Mouse (Mus musculus) CH12.LX (cell line): Measurements from ENCODE around the gene Mrpl48. TPM values are rescaled to one million over a fixed set of nuclear protein-coding genes. Genes with fewer than 3 reads are reported as not detected.
A peak's percentile ranks its signal among the peaks of the same experiment; 100 is the strongest.

Source experiments
- DNase-seq: peaks from one replicate; pipeline ENCODE4 v3.0.0-alpha.2; 2013; ENCODE audit errors: extremely low read depth
- H3K27ac ChIP-seq: 2 replicates; pipeline ENCODE4 v1.5.1; 2012; ENCODE audit warnings: low read depth, mild to moderate bottlenecking, control low read depth, moderate library complexity; ENCODE audit not compliant: insufficient read depth
- H3K27me3 ChIP-seq: replicated peaks from 2 replicates; pipeline ENCODE3; 2012; ENCODE audit warnings: inconsistent platforms
- H3K36me3 ChIP-seq, 2 experiments: replicated peaks in 1 of 2; 2 replicates each; pipeline versions ENCODE3 to v1.6.1; 2012; ENCODE audit warnings: inconsistent platforms in 1 of 2, low read length in 1 of 2, mild to moderate bottlenecking in 1 of 2, mixed read lengths in 1 of 2, moderate library complexity in 1 of 2; ENCODE audit not compliant: control insufficient read depth in 1 of 2, insufficient read depth in 1 of 2
- H3K4me1 ChIP-seq, 2 experiments: 2 replicates each; pipeline ENCODE4 v1.6.1; 2012; ENCODE audit warnings: inconsistent platforms in 1 of 2, moderate library complexity in 1 of 2; ENCODE audit not compliant: insufficient read depth in 2 of 2, control insufficient read depth in 1 of 2
- H3K4me2 ChIP-seq: 2 replicates; pipeline ENCODE4 v1.6.1; 2012; ENCODE audit warnings: low read depth, mild to moderate bottlenecking, control low read depth; ENCODE audit not compliant: poor library complexity, insufficient read depth, severe bottlenecking
- H3K4me3 ChIP-seq, 3 experiments: fragments of 150-350 bp in 1 of 3; sonication (generic) in 1 of 3; replicated peaks in 1 of 3; 2 replicates each; pipeline versions ENCODE3 to v1.5.1; 2011 to 2012; ENCODE audit warnings: low read depth in 2 of 3, low read length in 2 of 3, mild to moderate bottlenecking in 2 of 3, moderate library complexity in 2 of 3, control low read depth in 1 of 3, improper control_type of control experiment in 1 of 3, inconsistent platforms in 1 of 3, mixed read lengths in 1 of 3; ENCODE audit not compliant: poor library complexity in 1 of 3
- H3K79me2 ChIP-seq: replicated peaks from 2 replicates; pipeline ENCODE4 v1.6.1; 2012; ENCODE audit warnings: mild to moderate bottlenecking, moderate library complexity; ENCODE audit not compliant: control insufficient read depth, poor library complexity, insufficient read depth, severe bottlenecking; ENCODE audit errors: extremely low read depth
- H3K9ac ChIP-seq: 2 replicates; pipeline ENCODE4 v1.6.1; 2012; ENCODE audit warnings: low read depth, mild to moderate bottlenecking, control low read depth, moderate library complexity; ENCODE audit not compliant: insufficient read depth
- H3K9me3 ChIP-seq: replicated peaks from 2 replicates; pipeline ENCODE3; 2012; ENCODE audit warnings: low read length, inconsistent platforms, mixed read lengths
- CHD1 ChIP-seq: IDR thresholded peaks from 2 replicates; pipeline ENCODE4 v1.6.1; 2012; ENCODE audit warnings: low read depth, low read length, improper control_type of control experiment, inconsistent platforms
- CTCF ChIP-seq, 2 experiments: IDR thresholded peaks in 1 of 2; conservative IDR thresholded peaks in 1 of 2; 2 replicates each; pipeline ENCODE4 v1.5.1; 2011 to 2012; ENCODE audit warnings: low read depth in 2 of 2, low read length in 2 of 2, improper control_type of control experiment in 1 of 2, inconsistent platforms in 1 of 2, mild to moderate bottlenecking in 1 of 2, moderate library complexity in 1 of 2
- E2F4 ChIP-seq: IDR thresholded peaks from 2 replicates; pipeline ENCODE4 v1.6.1; 2011; ENCODE audit warnings: low read depth, low read length, improper control_type of control experiment; ENCODE audit not compliant: insufficient replicate concordance
- ELF1 ChIP-seq: IDR thresholded peaks from 2 replicates; pipeline ENCODE4 v1.6.1; 2014; ENCODE audit warnings: low read depth, mild to moderate bottlenecking, inconsistent platforms, low read length, improper control_type of control experiment
- EP300 ChIP-seq: IDR thresholded peaks from 2 replicates; pipeline ENCODE4 v1.6.1; 2011; ENCODE audit warnings: low read length, improper control_type of control experiment
- GABPA ChIP-seq: IDR thresholded peaks from 2 replicates; pipeline ENCODE4 v1.6.1; 2012; ENCODE audit warnings: low read depth, low read length, improper control_type of control experiment, inconsistent platforms; ENCODE audit not compliant: insufficient replicate concordance
- HCFC1 ChIP-seq: IDR thresholded peaks from 2 replicates; pipeline ENCODE4 v1.6.1; 2012; ENCODE audit warnings: low read depth, mild to moderate bottlenecking, inconsistent platforms, low read length, improper control_type of control experiment
- IRF4 ChIP-seq: IDR thresholded peaks from 2 replicates; pipeline ENCODE4 v1.6.1; 2014; ENCODE audit warnings: low read depth, mild to moderate bottlenecking, inconsistent platforms, low read length, improper control_type of control experiment
- JUN ChIP-seq: IDR thresholded peaks from 2 replicates; pipeline ENCODE4 v1.6.1; 2011; ENCODE audit warnings: low read depth, mild to moderate bottlenecking, low read length, improper control_type of control experiment, moderate library complexity; ENCODE audit not compliant: insufficient read depth
- JUND ChIP-seq: conservative IDR thresholded peaks from 2 replicates; pipeline ENCODE4 v1.6.1; 2011; ENCODE audit warnings: low read depth, low read length, improper control_type of control experiment
- KAT2A ChIP-seq: IDR thresholded peaks from 2 replicates; pipeline ENCODE4 v1.6.1; 2012; ENCODE audit warnings: low read length, improper control_type of control experiment, inconsistent platforms; ENCODE audit not compliant: insufficient replicate concordance
- MAX ChIP-seq: IDR thresholded peaks from 2 replicates; pipeline ENCODE4 v1.6.1; 2011; ENCODE audit warnings: low read length, improper control_type of control experiment
- MAZ ChIP-seq: IDR thresholded peaks from 2 replicates; pipeline ENCODE4 v1.6.1; 2012; ENCODE audit warnings: low read depth, mild to moderate bottlenecking, inconsistent platforms, low read length, improper control_type of control experiment, moderate library complexity
- MEF2A ChIP-seq: IDR thresholded peaks from 2 replicates; pipeline ENCODE4 v1.6.1; 2014; ENCODE audit warnings: low read depth, mild to moderate bottlenecking, inconsistent platforms, low read length, improper control_type of control experiment, borderline replicate concordance
- MXI1 ChIP-seq: IDR thresholded peaks from 2 replicates; pipeline ENCODE4 v1.6.1; 2011; ENCODE audit warnings: mild to moderate bottlenecking, low read depth, low read length, improper control_type of control experiment
- PAX5 ChIP-seq: IDR thresholded peaks from 2 replicates; pipeline ENCODE4 v1.6.1; 2012; ENCODE audit warnings: low read length, inconsistent platforms, mixed read lengths
- POLR2AphosphoS2 ChIP-seq: IDR thresholded peaks from 2 replicates; pipeline ENCODE4 v1.6.1; 2011; ENCODE audit warnings: low read depth, low read length, improper control_type of control experiment
- RCOR1 ChIP-seq: conservative IDR thresholded peaks from 2 replicates; pipeline ENCODE4 v1.6.1; 2012; ENCODE audit warnings: low read depth, mild to moderate bottlenecking, inconsistent platforms, low read length, improper control_type of control experiment
- TBP ChIP-seq: conservative IDR thresholded peaks from 2 replicates; pipeline ENCODE4 v1.6.1; 2011; ENCODE audit warnings: low read depth, low read length, improper control_type of control experiment
- TCF12 ChIP-seq: IDR thresholded peaks from 2 replicates; pipeline ENCODE4 v1.6.1; 2014; ENCODE audit warnings: low read depth, mild to moderate bottlenecking, inconsistent platforms, low read length, improper control_type of control experiment
- UBTF ChIP-seq: IDR thresholded peaks from 2 replicates; pipeline ENCODE4 v1.6.1; 2012; ENCODE audit warnings: low read depth, mild to moderate bottlenecking, inconsistent platforms, low read length, improper control_type of control experiment, moderate library complexity
- USF1 ChIP-seq: IDR thresholded peaks from 2 replicates; pipeline ENCODE4 v1.6.1; 2014; ENCODE audit warnings: low read depth, mild to moderate bottlenecking, inconsistent platforms, low read length, improper control_type of control experiment
- USF2 ChIP-seq: conservative IDR thresholded peaks from 2 replicates; pipeline ENCODE4 v1.6.1; 2011; ENCODE audit warnings: low read depth, low read length, improper control_type of control experiment
- ZC3H11A ChIP-seq: IDR thresholded peaks from 2 replicates; pipeline ENCODE4 v1.6.1; 2012; ENCODE audit warnings: low read depth, mild to moderate bottlenecking, inconsistent platforms, low read length, improper control_type of control experiment
- ZKSCAN1 ChIP-seq: IDR thresholded peaks from 2 replicates; pipeline ENCODE4 v1.6.1; 2012; ENCODE audit warnings: low read depth, inconsistent platforms, low read length, improper control_type of control experiment, borderline replicate concordance
- ZMIZ1 ChIP-seq: IDR thresholded peaks from 2 replicates; pipeline ENCODE4 v1.6.1; 2012; ENCODE audit warnings: low read depth, mild to moderate bottlenecking, inconsistent platforms, low read length, improper control_type of control experiment
- ZNF384 ChIP-seq: IDR thresholded peaks from 2 replicates; pipeline ENCODE4 v1.6.1; 2012; ENCODE audit warnings: low read depth, low read length, improper control_type of control experiment, inconsistent platforms
- dilution Hi-C: fragments of 300-500 bp; cut with MboI; formaldehyde crosslinking; loops from 2 replicates; pipeline ENCODE4 v1.14.3; 2020; ENCODE audit warnings: low sequenced_read_pairs; ENCODE audit not compliant: extremely low pct_unique_long_range_greater_than_20kb, extremely low pct_ligation_motif_present
- in situ Hi-C: fragments of 300-500 bp; cut with MboI; formaldehyde crosslinking; loops from 3 replicates; pipeline ENCODE4 v1.14.3; 2019; ENCODE audit warnings: low sequenced_read_pairs, low pct_ligation_motif_present, low pct_unique_long_range_greater_than_20kb, mixed read lengths
- polyA plus RNA-seq: library from polyadenylated mRNA; unstranded; fragments of >175 nt; gene quantifications from 2 replicates; pipeline ENCODE4 v1.2.1, GENCODE M21; 2012; ENCODE audit warnings: low read depth; ENCODE audit not compliant: insufficient read length
- total RNA-seq, 2 experiments: library from RNA; depleted of rRNA; stranded (reverse); fragments of 300-350 nt in 1 of 2; fragments of >200 nt in 1 of 2; gene quantifications; 2 replicates each; pipeline ENCODE4 v1.2.3; 2012 to 2014

Gene Mrpl48
- total and polyA plus RNA-seq, 3 experiments: 39.1 to 99.4 (median 98.5) TPM

- Histone ChIP-seq H3K27me3 (no peaks in the 10 kb centered on the region), H3K4me3 (peak overlapping the region; percentile 75 to 86 (median 82)), H3K9me3 (no peaks in the 10 kb centered on the region), H3K9ac (peak overlapping the region; percentile 85), H3K4me1 (peaks cover 0 to 13% of the 10 kb centered on the region in 2 experiments; a peak in 2 of 4 replicates), H3K36me3 (peaks cover 15 to 37% of the 10 kb centered on the region in 2 experiments), H3K27ac (peak overlapping the region; percentile 62; the same call in 1 of the 2 replicates), H3K79me2 (0 out of 2 replicates have a peak, but pooled peaks cover 5% of the 10 kb centered on the region), H3K4me2 (peak overlapping the region; percentile 96)
- TF ChIP-seq POLR2AphosphoS2 (no peak), ZMIZ1 (no peak), MAZ (no peak), ZKSCAN1 (no peak), ELF1 (no peak), RCOR1 (no peak), CHD1 (no peak), MAX (no peak), EP300 (no peak), PAX5 (no peak), GABPA (no peak), JUND (no peak), E2F4 (no peak), UBTF (no peak), HCFC1 (no peak), ZC3H11A (no peak), KAT2A (no peak), TCF12 (no peak), MXI1 (no peak)
- peak; percentile 6 for DNase-seq
- dilution Hi-C loops: no loop called here
- in situ Hi-C loops: loop anchor here (5.0 kb wide), 2 partner anchors 45 to 115 kb away; no protein-coding TSS in a partner anchor
Measured at GRCm38 (mm10) chr7:100537519-100537902, 70.6 kb downstream of the Mrpl48 start.

- Histone ChIP-seq H3K27ac (peak within 1 kb of the TSS; percentile 62), H3K9ac (peak within 1 kb of the TSS; percentile 85), H3K4me1 (peaks cover 0 to 13% of the 10 kb centered on the region in 2 experiments; a peak in 2 of 4 replicates), H3K36me3 (peaks cover 15 to 37% of the 10 kb centered on the region in 2 experiments), H3K4me3 (peak within 1 kb of the TSS; percentile 75 to 89 (median 86)), H3K27me3 (no peaks in the 10 kb centered on the region), H3K9me3 (no peaks in the 10 kb centered on the region), H3K4me2 (peak within 1 kb of the TSS; percentile 96), H3K79me2 (0 out of 2 replicates have a peak, but pooled peaks cover 5% of the 10 kb centered on the region)
- in situ Hi-C loops (loop anchor here (5.0 kb wide), 2 partner anchors 45 to 115 kb away; no protein-coding TSS in a partner anchor), dilution Hi-C loops (no loop called here)
- peak; percentile 98 for DNase-seq
- 0 out of 2 replicates have a peak, but pooled peaks have one; percentile 16 for TF ChIP-seq E2F4
- peak; percentile 79; the same call in 1 of the 2 replicates for TF ChIP-seq KAT2A
- TF ChIP-seq IRF4: peak; percentile 15
- no peak for TF ChIP-seq JUND
- no peak for TF ChIP-seq EP300
- no peak for TF ChIP-seq CHD1
- TF ChIP-seq USF1: no peak
- no peak for TF ChIP-seq USF2
- TF ChIP-seq TCF12: peak; percentile 49; the same call in 1 of the 2 replicates
- TF ChIP-seq TBP: no peak; the same call in 1 of the 2 replicates
- peak; percentile 29 for TF ChIP-seq MXI1
- TF ChIP-seq ZNF384: no peak
- no peak for TF ChIP-seq ZKSCAN1
- no peak for TF ChIP-seq JUN
- TF ChIP-seq MAX: no peak; the same call in 1 of the 2 replicates
- TF ChIP-seq MEF2A: no peak
- TF ChIP-seq ZMIZ1: peak; percentile 87
- TF ChIP-seq CTCF (conservative IDR thresholded peaks at IDR 0.05 in 1 of 2, IDR thresholded peaks at IDR 0.05 in 1 of 2; ENCODE audit: low read depth in 2 of 2, low read length in 2 of 2): no peak
- TF ChIP-seq PAX5: no peak
- TF ChIP-seq POLR2AphosphoS2: no peak
- no peak for TF ChIP-seq MAZ
- TF ChIP-seq ZC3H11A: no peak
Measured at GRCm38 (mm10) chr7:100536804-100537518, 71.1 kb downstream of the Mrpl48 start, which contains the start of gene Coa4. TSS of gene Coa4 (plus strand) at chr7:100537071.
